Mouse (Mus musculus) 3T3-L1 (cell line): Measurements from ENCODE around the gene Gm906.
"Not testable (repeated sequence)": the region's sequence is repeated elsewhere in the genome, so short reads cannot be mapped to it uniquely, and the experiment has no call there.

ENCODE experiments used
- DNase-seq: peaks from one replicate; pipeline ENCODE4 v3.0.0-alpha.2; 2015; ENCODE audit warnings: low read depth, low spot score

Gm906 gene

DNA sequence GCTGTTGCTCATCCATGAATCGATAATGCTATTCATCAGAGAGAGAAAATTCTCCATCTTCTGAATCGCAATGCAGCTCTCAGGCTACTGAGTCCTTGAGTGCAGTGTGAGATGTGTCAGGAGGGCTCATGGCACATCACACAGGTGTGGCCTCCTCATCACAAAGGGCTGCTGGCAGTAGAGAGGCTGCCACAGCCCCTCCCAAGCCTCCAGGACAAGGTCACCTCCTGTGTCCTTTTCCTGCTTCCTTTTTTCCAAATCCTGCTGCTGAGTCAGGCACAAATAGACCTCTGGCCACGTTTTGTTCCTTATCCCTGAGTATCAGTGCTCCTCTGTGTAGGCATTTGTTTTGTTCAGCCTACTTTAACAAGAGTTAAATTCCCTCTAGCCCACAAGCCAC lies at the start of gene Gm906:
Gene Gm906 (minus strand): TSS at position 101 of the 400 bp plus-strand sequence.
- DNase-seq, result not testable (repeated sequence)

DNA sequence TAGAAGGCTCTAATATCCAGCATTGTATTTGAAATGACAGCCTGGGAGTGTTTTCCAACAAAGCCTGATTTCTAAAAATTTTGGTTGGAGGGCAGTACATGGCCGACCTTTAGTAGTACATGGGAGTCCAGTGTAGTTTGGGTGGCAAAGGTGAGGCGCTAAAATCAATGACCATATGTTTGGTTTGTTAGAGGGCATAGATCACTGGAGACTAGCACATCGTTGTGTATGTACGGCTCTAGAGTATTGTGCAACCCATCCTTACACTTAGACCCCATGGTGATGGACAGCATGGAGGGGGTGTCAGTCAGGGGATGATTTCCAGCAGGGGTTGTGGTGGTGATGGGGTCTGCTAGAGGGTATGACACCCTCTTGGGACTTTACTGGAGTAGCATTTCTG lies 33.2 kb upstream of the Gm906 start:
- not testable (repeated sequence) for DNase-seq

DNA sequence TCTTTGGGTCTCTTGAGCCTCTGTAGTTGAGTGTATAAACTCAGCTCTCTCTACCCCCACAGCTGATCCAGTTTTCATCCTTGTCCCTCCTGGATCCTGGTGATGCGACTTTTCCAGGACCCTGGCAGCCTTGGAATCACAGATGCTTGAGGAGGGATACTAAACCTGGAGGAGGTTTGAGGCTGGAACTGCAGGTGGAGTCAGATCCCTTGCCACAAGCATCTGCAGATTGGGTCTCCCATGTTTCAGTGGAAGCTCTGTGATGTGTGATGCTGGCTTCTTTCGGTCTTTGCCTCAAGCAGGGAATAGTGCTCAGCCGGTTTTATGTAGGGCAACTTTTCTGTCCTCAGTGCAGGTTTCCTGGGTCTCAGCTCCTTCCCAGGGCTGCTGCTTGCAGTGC lies 13.6 kb downstream of the Gm906 start:
- DNase-seq, result no peak

DNA sequence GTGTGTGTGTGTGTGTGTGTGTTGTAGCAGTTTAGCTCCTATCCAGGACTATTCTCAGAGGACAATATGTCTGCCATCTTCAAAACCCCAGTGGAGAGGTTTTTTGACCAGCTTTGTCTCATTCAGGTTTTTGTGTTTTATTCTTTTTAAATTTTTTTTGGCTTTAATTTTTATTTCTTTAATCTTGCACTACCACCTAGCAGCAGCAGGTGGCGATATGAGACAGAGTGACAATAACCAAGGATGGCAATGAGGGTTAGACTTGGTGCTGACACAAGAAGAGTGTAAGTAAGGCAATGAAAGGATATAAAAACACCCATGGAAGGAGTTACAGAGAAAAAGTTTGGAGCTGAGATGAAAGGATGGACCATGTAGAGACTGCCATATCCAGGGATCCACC lies 38.3 kb downstream of the Gm906 start:
- peak; percentile 27 for DNase-seq

DNA sequence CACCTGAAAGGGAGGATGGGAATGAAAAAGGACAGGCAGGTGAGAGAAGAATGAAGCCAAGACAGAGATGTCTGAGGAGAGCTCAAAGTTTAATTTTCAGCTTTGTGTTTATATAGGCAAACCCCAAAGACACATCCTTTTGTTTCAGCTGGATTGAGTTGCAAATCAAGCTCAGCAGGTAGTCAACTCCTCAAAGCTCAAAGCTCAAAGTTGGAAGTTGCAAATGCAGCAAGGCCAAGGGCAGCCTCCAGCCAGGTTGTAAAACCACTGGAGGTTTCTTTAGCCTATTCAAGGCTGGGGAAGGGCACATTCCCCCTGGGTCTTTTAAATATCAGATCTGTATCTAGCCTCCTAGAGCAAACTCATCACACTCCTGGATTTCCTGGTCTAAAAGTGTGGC lies 39.9 kb downstream of the Gm906 start:
- DNase-seq, result not testable (repeated sequence)

DNA sequence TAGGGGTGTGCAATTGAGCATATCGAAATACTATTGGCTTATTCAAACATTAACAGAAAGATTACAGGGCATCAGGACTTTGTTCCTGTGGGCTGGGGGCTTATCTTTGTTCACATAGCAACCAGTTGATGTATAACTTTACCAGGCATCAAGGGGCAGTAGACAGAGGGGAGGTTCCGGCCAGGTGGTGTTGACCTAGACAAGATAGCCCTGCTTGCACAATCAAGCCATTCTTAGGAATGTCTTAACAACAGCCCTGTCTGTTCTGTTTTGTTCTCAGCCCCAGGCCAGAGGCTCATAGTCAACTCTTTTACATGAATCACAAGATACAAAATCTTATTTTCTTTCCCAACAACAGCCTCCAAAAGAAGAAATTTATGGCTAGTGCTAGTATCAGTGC lies 40.5 kb downstream of the Gm906 start:
- DNase-seq, result not testable (repeated sequence)

DNA sequence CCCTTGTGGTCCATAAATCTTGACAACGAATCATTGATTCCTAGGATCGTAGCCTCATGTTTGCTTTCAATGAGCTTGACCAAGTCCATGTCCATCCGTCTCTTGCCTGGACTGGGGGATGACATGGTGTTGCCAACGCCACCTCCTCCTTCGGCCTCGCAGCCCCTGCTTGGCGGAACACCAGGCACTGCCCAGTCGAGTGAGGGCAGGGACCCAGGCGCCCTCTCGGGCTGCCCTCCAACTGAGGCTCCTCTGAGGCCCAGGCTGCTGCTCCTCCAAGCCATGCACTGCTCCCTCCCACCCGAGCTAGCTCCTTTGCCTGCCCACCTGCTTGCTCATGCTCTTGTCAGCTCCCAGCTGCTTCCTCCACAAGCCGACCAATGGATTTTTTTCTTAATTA lies 42.1 kb downstream of the Gm906 start:
- DNase-seq, result no peak

DNA sequence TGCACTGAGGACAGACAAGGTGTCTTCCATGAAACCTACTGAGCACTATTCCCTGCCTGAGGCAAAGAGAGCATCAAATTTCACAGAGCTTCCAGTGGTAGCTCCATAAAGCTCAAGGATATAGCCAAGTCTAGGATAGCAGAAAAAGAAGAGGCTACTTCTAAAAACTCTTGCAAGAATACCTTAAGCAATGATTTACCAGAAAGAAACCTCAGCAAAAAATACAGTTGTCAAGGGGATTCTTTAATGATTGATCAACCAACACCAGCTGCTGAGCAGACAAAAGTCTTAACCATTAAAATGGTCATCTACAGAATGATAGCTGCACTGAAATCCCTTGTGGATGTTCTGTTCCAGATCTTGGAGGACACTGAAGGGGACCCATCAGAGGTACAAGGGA lies 53.3 kb downstream of the Gm906 start:
- DNase-seq, result not testable (repeated sequence)
